Mouse (Mus musculus) gastrocnemius, postnatal 10 days (tissue): ENCODE data around the gene Atxn7l3b. TPM values are rescaled to one million over a fixed set of nuclear protein-coding genes. Genes with fewer than 3 reads are reported as not detected.

ENCODE experiments used
- DNase-seq: peaks from one replicate; pipeline ENCODE4 v3.0.0; 2021; ENCODE audit warnings: mixed read lengths
- total RNA-seq, 2 experiments: library from RNA; stranded (reverse); gene quantifications; 2 replicates each; pipeline ENCODE4 v1.2.3; 2021

The Atxn7l3b gene
- total RNA-seq, 2 experiments from 2014 or later, result 46.5 to 49.1 TPM

GRCm38 (mm10) chr10:112876655-112877393 is 52.0 kb downstream of the Atxn7l3b start:
- no peak for DNase-seq
